Mouse (Mus musculus) retina, embryonic 14.5 days (tissue): ENCODE measurements around the gene Majin.

Experiments
- DNase-seq: peaks from one replicate; pipeline ENCODE4 v3.0.0-alpha.2; 2015; ENCODE audit warnings: low spot score

Gene Majin

DNA sequence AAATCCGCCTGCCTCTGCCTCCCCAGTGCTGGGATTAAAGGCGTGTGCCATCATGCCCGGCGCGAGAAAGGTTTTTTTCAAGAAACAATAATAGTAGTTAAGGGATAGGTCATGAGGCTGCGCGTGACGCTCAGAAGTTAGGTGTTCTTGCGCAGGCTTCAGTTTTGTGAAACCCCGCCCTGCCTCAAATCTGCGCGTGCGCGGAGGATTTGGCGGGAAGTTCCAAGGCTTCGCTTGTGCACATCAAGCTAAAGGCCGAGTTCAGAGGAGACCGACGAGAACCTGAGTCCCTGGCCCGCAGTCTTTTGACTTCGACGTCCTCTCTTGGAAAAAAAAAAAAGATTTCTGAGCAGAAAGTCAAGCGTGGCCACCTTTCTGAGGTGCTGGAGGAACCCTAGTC is at the start of gene Majin:
TSS of gene Majin (plus strand) at position 258 of the 400 bp plus-strand sequence.
- no peak for DNase-seq

DNA sequence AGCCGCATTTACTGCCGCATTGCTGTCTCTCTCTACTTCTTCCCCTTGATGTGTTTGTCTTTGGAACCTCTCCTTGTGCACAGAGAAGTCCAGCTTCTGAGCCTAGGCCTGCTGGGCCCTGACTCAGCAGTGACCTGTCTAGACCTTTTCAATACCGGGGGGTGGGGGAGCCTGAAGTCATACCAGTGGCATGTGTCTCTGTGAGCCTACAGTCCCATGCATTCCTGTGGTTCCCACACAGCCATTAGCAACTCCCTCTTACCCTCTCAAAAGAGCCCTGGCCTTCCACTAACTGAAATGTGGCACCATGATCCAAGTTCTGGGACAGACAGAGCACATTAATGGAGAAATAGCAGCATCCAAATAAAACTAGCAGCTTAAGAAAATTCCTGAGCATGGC is 47.8 kb upstream of the Majin start:
- no peak for DNase-seq

DNA sequence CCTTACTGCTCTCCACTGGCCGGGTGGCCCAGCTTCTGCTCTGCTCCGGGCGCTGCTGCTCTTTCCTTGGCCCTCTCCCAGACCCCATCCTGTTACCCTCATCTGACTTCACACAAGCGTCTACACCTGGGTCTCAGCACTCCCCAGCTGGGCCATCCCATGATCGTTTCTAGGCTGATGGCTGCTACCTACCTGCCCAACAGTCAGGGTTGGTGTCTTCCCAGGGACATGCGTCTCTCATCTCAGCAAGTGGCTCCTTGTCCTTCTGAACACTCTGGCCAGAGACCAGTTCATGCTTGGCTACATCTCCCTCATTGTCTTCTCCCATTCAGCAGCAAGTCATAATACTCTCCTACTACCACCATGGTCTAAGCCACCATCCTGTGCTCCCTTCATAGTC is 44.5 kb upstream of the Majin start:
- DNase-seq, result no peak

DNA sequence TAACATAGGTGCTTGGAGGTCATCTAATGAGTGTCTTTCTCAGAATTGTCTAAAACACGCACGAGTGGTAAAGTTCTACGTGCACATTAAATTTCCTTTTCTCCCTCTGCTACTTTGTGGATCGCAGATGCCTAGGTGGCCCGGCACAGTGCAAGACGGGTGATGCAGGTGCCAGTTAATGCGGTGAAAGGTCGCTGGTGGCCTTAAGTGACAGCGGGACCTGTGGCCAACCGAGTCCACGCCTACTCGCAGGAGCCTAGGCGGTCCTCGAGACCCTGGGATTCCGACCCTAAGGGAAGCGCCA is 43.9 kb upstream of the Majin start:
- no peak for DNase-seq

DNA sequence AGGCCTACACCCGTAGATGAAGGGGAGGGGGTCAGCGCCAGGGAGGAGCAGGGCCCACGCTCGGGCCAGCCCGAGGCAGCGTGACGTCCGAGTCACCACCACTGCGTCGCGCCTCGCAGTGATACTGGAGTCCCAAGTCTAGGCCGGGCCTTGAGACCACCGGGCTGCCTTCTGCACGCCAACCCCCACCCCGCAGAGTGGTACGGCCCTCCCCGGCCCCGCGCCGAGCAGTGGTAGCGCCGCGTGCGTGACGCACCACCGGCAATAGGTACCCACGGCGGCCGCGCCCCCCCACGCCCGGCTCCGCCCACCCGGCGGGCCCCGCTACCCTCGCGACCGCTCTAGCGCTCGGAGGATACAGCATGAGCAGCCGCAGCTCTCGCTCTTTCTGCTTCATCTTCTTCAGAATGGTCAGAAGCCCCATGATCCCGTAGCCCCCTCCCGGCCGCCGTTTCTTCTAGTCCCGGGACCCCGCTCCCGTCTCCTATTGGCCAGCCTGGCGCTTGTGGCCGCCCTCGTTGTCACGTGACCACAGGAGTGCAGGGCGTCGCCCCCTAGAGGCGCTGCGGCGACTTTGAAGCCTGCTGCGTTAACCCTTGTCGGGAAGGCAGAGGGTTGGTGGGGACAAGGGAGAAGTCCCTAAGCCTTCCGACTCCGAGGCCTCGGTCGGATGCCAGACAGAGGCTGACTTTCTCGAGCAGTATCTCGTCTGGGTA is 43.4 kb upstream of the Majin start, which contains the start of gene Batf2:
TSS of gene Batf2 (plus strand) at position 306 of the 716 bp plus-strand sequence.
- DNase-seq, result peak; percentile 97

DNA sequence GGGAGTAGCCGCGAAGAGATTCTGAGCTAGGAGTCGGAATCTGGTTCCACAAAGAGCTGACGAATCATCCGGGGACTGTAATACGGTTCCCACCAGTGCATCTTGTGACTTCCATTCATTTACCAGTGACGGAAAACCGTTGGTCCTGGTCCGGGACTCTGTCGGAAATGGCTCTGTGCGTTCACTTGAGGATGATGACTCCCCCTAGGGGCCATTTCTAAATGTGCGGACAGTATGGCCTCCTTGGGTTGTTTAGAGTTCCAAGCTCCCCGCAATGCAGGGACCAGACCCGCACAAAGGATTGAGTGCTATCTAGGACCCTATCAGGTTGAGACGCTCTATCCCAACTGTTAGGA is 42.8 kb upstream of the Majin start, which contains the start of gene Arl2:
TSS of gene Arl2 (minus strand) at position 155 of the 356 bp plus-strand sequence.
- peak; percentile 93 for DNase-seq

DNA sequence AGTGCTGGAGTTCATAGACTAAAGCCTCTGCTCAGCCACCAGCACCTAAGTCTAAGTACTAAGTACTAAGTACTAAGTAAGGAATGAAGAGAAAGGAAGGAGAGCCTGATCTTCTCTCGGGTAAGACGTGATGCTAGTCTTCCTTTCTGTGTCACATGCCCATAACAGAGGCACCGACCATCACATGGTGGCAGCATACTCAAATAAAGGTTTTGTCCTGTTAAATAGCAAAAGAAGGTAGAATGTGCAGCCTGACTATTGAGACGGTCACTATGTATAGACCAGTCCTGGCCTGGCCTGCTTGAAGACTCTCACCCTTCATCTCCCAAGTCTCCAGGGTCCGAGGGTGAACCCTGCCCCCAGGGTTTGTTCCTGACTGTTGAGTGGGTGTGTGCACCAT is 39.3 kb upstream of the Majin start:
- no peak for DNase-seq

DNA sequence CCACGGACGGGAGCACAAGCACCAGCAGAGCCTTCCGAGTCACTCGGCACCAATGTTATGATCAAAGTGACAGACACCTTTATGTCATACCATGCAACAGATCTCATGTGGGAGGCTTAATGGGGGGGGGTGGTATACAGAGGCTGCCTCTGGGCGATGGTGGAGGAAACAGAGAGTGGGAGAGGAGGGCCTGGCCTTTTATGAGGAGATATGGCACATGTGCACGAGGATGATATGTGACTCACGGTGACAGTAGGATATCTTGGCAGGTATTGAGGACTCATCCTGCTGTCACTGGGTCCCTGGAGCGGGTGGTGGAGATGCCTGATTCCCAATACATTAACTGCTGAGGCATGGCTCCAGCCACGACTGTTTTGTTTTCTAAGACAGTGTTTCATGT is 29.0 kb upstream of the Majin start:
- no peak for DNase-seq

DNA sequence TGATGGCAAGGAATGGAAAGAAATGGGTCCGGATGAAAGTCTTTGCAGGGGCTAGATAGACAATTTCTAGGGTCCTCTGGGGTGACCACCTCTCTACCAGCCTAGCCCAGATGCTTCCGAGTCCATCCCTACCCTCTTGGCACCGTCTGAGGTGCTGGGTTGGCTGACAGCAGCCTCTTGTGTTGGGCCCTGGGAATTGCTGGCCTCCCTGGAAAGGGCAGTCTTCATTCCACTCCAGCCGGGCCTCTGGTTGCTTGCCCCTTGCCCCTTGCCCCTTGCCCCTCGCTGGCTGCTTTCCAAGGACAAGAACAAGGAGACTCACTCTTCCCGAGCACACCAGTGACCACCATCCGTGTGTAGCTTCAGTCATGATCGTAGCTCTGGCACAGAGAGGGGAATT is 27.8 kb upstream of the Majin start:
- no peak for DNase-seq

DNA sequence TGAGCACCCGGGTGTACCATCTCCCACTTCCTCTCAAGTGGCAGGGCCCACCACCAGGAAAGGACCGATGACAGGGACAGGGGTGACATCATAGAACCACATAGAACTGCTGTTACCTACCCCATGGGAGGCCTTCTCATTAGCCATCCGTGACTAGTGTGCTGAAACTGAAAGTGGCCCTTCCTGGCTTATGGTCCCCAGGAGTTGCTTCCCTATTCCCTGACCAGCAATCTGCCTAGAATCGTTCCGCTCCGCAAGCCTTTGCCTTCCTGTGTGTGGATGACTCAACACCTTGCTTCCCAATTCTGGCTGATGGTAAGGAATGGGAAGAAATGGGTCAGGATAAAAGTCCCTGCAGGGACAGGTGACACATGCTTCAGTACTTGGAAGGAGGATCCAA is 27.0 kb upstream of the Majin start:
- DNase-seq, result no peak

DNA sequence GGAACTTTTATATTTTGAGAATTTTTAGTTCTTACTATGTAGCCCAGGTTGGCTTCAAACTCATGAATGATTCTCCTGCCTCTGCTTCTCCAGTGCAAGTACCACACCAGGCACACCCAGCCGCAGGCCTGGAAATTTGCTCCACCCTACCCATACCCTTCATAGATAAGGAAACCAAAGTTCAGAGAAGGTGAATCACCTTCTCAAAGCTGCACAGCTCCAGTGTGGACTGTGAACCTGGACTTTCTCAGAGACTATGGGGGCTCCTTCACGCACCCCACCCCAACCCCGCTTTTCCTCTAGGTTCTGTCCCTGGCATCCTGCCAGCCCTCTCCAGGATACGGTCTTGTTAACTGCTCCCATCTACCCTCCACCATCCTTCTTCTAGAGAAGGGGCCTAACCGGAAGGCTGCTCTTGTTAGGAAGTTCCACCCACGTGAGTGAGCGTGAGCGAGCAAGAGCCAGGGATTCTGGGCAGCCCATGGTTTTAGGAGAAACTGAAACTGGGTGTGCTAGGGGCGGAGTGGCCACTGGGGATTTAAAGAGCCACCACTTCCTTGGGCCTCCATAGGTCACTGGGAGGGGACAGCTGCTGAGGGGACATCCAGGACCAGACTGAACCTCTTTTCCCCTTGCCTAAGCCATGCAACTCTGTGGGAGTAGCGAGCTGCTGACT is 20.2 kb upstream of the Majin start:
- no peak for DNase-seq

DNA sequence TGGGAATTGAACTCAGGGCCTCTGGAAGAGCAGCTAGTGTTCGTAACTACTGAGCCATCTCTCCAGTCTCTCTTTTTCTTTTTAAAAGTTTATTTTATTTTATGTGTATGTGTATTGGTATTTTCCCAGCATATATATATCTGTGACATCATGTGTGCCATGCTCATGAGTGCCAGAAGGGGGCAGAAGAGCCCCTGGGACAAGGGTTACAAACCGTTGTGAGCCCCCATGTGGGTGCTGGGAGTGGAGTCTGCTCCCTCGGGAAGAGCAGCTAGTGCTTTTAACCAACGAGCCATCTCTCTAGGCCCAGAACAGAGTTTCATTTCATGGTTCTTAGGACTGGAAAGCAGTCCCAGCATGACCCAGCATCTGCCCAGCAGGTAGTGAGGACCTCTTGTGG is 17.4 kb upstream of the Majin start:
- DNase-seq, result no peak

DNA sequence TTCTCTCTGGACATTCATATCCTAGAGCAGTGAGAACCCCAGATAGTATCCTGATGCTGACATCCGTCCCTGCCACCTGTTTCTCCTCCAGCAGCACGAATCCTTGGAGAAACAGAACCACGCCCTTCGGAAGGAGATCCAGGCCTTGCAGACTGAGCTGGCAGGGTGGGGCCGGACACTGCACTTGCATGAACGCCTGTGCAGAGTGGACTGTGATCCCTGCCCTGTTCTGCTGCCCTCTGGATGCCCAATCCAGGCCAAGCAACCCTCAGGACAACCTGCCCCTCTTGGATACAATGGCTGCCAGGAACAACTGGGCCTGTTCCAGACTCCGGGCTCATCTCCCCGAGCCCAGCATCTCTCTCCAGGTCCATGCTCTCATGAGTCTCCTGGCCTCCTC is 13.0 kb upstream of the Majin start:
- no peak for DNase-seq

DNA sequence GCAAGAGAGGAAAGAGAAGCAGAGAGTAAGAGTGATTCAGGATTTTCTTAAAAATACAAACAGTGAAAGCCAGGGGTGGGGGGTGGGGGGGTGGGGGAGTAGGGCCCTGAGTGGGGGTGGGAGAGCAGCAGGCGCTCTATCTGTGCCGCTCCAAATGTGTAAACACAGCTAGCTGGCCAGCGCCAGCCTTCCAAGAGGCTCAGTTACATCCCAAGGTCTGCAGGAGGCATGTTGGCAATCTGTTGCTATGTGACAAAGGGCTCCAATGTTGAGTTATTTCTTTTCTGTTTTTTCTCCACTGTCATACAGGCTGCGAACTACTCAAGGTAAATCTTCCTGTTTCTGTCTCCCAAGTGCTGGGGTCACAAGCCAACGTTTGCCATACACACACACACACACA is 9.4 kb upstream of the Majin start:
- DNase-seq, result no peak

DNA sequence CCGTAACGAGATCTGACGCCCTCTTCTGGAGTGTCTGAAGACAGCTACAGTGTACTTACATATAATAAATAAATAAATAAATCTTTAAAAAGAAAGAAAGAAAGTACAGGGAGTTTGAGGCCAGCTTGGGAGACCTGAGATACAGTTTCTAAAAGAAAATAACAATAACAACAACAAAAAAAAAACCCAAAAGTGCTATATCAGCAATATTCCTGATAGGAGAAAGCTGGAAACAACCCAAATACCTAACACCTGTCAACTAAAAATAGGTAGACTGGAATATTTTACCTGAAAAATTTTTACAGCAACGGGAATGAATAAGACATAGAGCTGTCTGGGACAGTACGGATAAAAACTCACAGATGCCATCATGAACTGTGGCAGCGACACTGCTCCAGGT is 5.4 kb upstream of the Majin start:
- DNase-seq, result no peak

DNA sequence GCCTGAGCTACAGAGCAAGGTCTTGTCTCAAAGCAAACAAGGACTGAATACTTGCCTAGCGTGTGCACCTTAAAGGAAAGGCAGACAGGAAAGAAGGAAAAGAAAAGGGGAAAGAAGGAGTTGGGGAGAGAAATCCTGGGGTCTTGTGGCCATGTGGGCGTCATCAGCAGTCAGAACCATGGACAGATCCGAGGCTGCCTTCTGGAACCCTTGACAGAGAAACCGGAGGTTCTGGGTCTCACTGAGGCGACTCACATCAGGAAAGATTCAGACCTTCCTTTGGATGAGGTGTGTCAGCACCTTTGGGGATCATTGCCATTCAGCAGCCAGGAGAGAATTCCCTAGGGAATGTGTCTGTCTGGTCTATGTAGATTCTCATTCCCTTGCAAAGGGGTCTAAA is 2.6 kb upstream of the Majin start:
- peak; percentile 31 for DNase-seq

DNA sequence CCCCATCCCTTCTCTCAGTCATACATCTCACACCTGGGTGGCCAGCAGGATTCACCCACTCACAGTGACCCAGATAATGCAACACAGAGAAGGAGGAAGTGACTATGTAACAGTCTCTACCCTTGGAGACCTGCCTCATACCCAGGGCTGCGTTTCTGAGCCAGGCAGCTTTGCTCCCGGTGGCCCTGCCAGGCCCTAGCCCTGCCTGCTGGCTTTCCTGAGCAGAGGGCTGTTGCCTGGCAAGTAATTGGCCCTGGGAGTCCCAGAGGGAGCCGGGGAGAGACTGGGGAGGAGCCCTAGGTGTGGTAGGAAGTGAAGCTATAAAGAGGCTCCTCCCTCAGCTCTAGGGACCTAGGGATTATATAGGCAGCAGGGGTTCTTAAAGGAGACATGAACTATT is 1.7 kb upstream of the Majin start:
- peak; percentile 28 for DNase-seq

DNA sequence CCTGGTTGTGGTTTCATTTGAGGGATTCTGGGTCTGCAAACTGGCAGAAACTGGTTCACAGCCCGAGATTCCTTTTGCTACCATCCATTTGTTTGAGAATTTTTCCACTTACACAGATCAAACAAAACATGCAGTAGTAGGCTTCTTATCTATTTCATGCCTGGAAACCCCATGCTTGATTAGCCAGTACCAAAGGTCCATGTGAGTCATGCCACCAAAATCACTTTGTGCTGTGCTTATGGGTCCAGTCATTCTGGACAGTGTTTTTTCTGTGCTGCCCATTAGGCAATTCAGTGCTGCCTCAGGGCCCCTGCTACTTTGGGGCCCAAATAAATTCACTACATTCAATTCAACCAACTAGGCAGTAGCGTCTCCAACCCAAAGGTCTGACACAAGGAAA is 20.1 kb downstream of the Majin start:
- DNase-seq, result no peak

DNA sequence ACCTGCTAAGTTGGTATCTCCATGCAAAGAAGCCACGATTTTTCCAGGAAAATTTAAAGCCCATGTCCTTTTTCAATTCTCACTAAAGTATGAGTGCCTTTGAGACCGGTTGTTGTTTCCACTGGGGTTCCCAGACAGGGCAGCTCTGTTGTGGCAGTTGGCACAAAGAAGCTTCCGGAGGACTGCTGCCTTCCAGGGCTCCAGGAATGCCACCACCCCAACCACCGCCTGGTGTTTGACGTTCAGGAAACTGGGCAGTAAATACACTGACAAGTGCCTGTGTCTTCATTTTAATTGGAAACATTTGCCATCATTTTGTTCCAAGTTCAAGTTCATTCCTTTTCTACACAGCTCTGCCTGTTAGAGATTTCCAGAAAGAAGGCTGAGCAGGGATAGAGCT is 22.5 kb downstream of the Majin start:
- no peak for DNase-seq

DNA sequence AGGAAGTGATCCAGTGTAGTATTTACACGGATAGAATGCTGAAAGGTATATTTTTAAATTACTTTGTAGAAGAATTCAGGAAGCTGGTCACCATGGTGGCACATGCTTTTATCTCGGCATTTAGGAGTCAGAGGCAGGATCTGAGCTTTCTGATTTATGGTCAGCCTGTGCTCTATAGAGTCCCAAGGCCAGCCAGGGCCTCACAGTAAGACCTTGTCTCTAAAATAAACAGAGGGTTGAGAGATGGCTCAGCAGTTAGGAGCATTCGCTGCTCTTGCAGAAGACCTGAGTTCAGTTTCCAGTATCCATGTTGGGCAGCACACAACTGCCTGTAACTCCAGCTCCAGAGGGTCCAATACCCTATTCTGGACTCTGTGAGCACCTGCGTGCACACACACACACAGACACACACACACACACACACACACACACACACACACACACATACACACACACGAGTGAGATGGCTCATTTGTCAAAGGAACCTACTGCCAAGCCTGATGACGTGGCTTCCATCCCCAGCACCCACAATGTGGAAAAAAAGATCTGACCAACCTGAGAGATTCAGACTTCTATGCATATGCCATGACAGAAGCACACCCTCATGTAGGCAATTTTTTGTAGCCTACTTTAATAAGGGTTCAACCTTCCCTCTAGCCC is 32.0 kb downstream of the Majin start:
- DNase-seq, result no peak

DNA sequence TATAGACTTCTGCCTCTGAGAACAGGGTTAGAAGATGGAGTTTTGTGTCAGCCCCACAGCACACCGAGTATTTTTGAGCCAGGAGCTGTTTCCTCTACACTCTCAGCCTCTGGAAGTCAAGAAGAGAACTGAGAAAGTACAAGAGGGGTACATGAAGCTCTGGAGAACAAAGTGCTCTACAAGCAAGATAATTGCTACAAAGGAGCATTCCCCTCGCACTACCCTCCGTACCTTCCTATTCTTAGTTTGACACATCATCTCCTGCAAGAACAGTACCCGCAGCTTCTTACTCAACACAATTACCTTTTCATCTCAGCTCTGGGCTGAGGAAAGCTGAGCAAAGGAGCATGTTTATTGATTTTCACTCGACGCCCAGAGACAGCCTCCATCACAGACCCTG is 34.4 kb downstream of the Majin start:
- no peak for DNase-seq

DNA sequence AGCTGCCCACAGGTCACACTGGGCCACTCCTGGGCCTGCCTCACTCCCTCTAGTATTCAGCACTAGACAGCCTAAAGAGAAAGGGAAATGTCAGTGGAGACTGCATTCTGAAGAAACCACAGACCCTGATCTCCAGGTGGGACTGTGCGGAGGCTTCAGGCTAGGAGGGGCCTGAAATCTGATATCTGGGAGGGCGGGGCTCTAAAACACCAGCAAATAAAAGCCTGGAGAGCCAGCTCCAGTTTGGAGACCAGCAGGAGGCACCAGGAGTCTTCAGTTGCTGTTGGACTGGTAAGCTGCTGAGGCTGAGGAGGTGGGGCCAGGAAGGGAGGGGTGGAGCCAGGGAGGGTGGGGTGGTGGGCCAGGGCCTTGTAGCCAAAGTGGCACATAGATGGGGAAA is 41.9 kb downstream of the Majin start, which contains the start of gene Gpha2:
TSS of gene Gpha2 (plus strand) at position 246 of the 400 bp plus-strand sequence.
- no peak for DNase-seq

DNA sequence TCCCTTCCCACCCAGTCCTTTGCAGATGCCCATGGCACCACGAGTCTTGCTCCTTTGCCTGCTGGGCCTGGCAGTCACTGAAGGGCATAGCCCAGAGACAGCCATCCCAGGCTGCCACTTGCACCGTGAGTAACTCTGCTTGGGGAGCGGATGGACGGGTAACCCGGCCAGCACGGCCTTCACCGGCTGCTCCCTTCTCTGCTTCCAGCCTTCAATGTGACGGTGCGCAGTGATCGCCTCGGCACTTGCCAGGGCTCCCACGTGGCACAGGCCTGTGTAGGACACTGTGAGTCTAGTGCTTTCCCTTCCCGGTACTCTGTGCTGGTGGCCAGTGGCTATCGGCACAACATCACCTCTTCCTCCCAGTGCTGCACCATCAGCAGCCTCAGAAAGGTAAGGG is 42.6 kb downstream of the Majin start:
- no peak for DNase-seq

DNA sequence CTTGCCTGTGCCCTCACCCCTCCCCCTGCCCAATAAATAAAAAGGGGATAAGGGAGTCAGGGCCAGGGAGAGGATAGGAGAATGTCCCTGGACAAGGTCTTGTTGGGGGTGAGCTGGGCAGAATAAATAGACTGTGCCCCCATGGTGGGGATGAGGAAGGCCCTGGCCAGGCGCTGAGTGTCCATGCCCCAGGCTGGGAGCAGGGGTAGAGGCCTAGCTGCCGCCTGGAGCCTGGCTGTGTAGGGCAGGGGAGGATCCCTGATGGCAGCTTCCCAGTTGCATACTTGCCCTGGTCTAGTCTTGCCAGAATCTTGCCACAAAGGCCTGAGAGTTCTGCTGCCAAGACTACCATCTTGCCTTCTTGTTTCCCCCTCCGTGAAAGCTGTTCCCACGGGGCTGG is 43.7 kb downstream of the Majin start:
- no peak for DNase-seq
